Mouse (Mus musculus): Measurements from ENCODE around the gene Myocd.

GRCm38 (mm10) chr11:65139030-65139429 lies 130.8 kb downstream of the Myocd start:
- TF ChIP-seq CTCF (IDR thresholded peaks at IDR 0.05; ENCODE audit: low read depth) (no peak), EP300 (optimal IDR thresholded peaks at IDR 0.05) (no peak)
